Mouse (Mus musculus): Measurements from ENCODE around the gene C1qc. TPM values are rescaled to one million over a fixed set of nuclear protein-coding genes. Genes with fewer than 3 reads are reported as not detected.

Gene C1qc
- total RNA-seq, 2 experiments from 2014 or later, result 27.1 to 32.5 TPM

- no peak for ATAC-seq (replicated peaks; ENCODE audit: low FRiP score, poor library complexity, severe bottlenecking)
Measured at GRCm38 (mm10) chr4:136898084-136898598, 5.3 kb upstream of the C1qc start.

GRCm38 (mm10) chr4:136896461-136896860 is 3.6 kb upstream of the C1qc start:
- ATAC-seq (replicated peaks; ENCODE audit: low FRiP score, poor library complexity, severe bottlenecking), result no peak

GRCm38 (mm10) chr4:136895861-136896260 is 3.0 kb upstream of the C1qc start:
- ATAC-seq (replicated peaks; ENCODE audit: low FRiP score, poor library complexity, severe bottlenecking), result no peak

- no peak for ATAC-seq (replicated peaks; ENCODE audit: low FRiP score, poor library complexity, severe bottlenecking)
Measured at GRCm38 (mm10) chr4:136894821-136895220, 2.0 kb upstream of the C1qc start.

- no peak for ATAC-seq (replicated peaks; ENCODE audit: low FRiP score, poor library complexity, severe bottlenecking)
Measured at GRCm38 (mm10) chr4:136893691-136894543, 1.1 kb upstream of the C1qc start.

- ATAC-seq (replicated peaks; ENCODE audit: low FRiP score, poor library complexity, severe bottlenecking), result no peak
Measured at GRCm38 (mm10) chr4:136892371-136892770, 494 bp downstream of the C1qc start.

GRCm38 (mm10) chr4:136891115-136891514 is 1.8 kb downstream of the C1qc start:
- ATAC-seq (replicated peaks; ENCODE audit: low FRiP score, poor library complexity, severe bottlenecking), result no peak

- no peak for ATAC-seq (replicated peaks; ENCODE audit: low FRiP score, poor library complexity, severe bottlenecking)
Measured at GRCm38 (mm10) chr4:136889981-136890380, 2.9 kb downstream of the C1qc start.

- ATAC-seq (replicated peaks; ENCODE audit: low FRiP score, poor library complexity, severe bottlenecking), result no peak
Measured at GRCm38 (mm10) chr4:136887714-136888113, 5.2 kb downstream of the C1qc start.

GRCm38 (mm10) chr4:136886101-136886500 is 6.8 kb downstream of the C1qc start, which contains the start of gene C1qb:
C1qb (minus strand) TSS chr4:136886187.
- ATAC-seq (replicated peaks; ENCODE audit: low FRiP score, poor library complexity, severe bottlenecking), result no peak

GRCm38 (mm10) chr4:136878601-136879000 is 14.3 kb downstream of the C1qc start:
- ATAC-seq (replicated peaks; ENCODE audit: low FRiP score, poor library complexity, severe bottlenecking), result no peak

- no peak for ATAC-seq (replicated peaks; ENCODE audit: low FRiP score, poor library complexity, severe bottlenecking)
Measured at GRCm38 (mm10) chr4:136878171-136878570, 14.7 kb downstream of the C1qc start.

- no peak for ATAC-seq (replicated peaks; ENCODE audit: low FRiP score, poor library complexity, severe bottlenecking)
Measured at GRCm38 (mm10) chr4:136876971-136877370, 15.9 kb downstream of the C1qc start.

- ATAC-seq (replicated peaks; ENCODE audit: low FRiP score, poor library complexity, severe bottlenecking), result no peak
Measured at GRCm38 (mm10) chr4:136875012-136875411, 17.9 kb downstream of the C1qc start.

- ATAC-seq (replicated peaks; ENCODE audit: low FRiP score, poor library complexity, severe bottlenecking), result no peak
Measured at GRCm38 (mm10) chr4:136868371-136868770, 24.5 kb downstream of the C1qc start.

- ATAC-seq (replicated peaks; ENCODE audit: low FRiP score, poor library complexity, severe bottlenecking), result no peak
Measured at GRCm38 (mm10) chr4:136867690-136868345, 25.0 kb downstream of the C1qc start.

- ATAC-seq (replicated peaks; ENCODE audit: low FRiP score, poor library complexity, severe bottlenecking), result no peak
Measured at GRCm38 (mm10) chr4:136865531-136865930, 27.3 kb downstream of the C1qc start.

- no peak for ATAC-seq (replicated peaks; ENCODE audit: low FRiP score, poor library complexity, severe bottlenecking)
Measured at GRCm38 (mm10) chr4:136864751-136865470, 28.0 kb downstream of the C1qc start.

- ATAC-seq (replicated peaks; ENCODE audit: low FRiP score, poor library complexity, severe bottlenecking), result no peak
Measured at GRCm38 (mm10) chr4:136863517-136863916, 29.3 kb downstream of the C1qc start.

- ATAC-seq (replicated peaks; ENCODE audit: low FRiP score, poor library complexity, severe bottlenecking), result no peak
Measured at GRCm38 (mm10) chr4:136862411-136862810, 30.5 kb downstream of the C1qc start.

Data from erythroblast, adult 5-6 weeks (primary cell).